ENCODE assay signal across 26 mouse cellular contexts in genomic region chr19:14798417-14798816, GRCm38 (mm10).
A peak's percentile ranks its signal among the peaks of the same experiment; 100 is the strongest.
DNase-seq lines count a peak whose midpoint lies in the region; ATAC-seq and TF ChIP-seq lines count a peak whose summit lies in the region.
"Had no signal": no experiment of that assay in that cellular context is flagged by ENCODE, and none has a peak within 500 bp of the region (broad histone marks: within the 10 kb centered on the region; RNA-seq: fewer than 3 reads in every experiment).

No protein-coding gene starts in this region.

- no peak overlapping the region for H3K4me3 ChIP-seq in forebrain, postnatal 0 days (ENCODE audit: low read depth, low read length)
- no peak overlapping the region for H3K4me3 ChIP-seq in forebrain, embryonic 13.5 days
- no peak overlapping the region for H3K4me3 ChIP-seq in midbrain, embryonic 10.5 days
- H3K4me3 ChIP-seq in midbrain, embryonic 16.5 days (ENCODE audit: low read depth, low read length), result no peak overlapping the region
- no peak overlapping the region for H3K4me3 ChIP-seq in neural tube, embryonic 11.5 days (ENCODE audit: low read depth, low read length)
- H3K4me3 ChIP-seq in neural tube, embryonic 15.5 days (replicated peaks), result no peak overlapping the region
- H3K4me3 ChIP-seq: embryonic facial prominence, embryonic 10.5 days; embryonic facial prominence, embryonic 13.5 days; erythroblast, embryonic 14.5 days; forebrain, embryonic 12.5 days; gastrocnemius, adult 2 months; heart, embryonic 10.5 days; heart, embryonic 13.5 days had no signal

- peaks cover 8% of the 10 kb centered on the region for H3K27me3 ChIP-seq in forebrain, postnatal 0 days (ENCODE audit: insufficient read depth, low read length)
- H3K27me3 ChIP-seq in forebrain, embryonic 13.5 days, result peaks cover 15% of the 10 kb centered on the region; the same call in 1 of the 2 replicates
- H3K27me3 ChIP-seq in midbrain, embryonic 10.5 days (ENCODE audit: low read depth, poor library complexity, severe bottlenecking), result peaks cover 66% of the 10 kb centered on the region
- no peaks in the 10 kb centered on the region for H3K27me3 ChIP-seq in midbrain, embryonic 16.5 days (ENCODE audit: control insufficient read depth, insufficient read depth, low read depth, low read length)
- H3K27me3 ChIP-seq in neural tube, embryonic 11.5 days (ENCODE audit: control insufficient read depth, insufficient read depth, low read length), result no peaks in the 10 kb centered on the region
- H3K27me3 ChIP-seq in neural tube, embryonic 15.5 days (replicated peaks), result peaks cover 2% of the 10 kb centered on the region; the same call in 1 of the 2 replicates
- H3K27me3 ChIP-seq: embryonic facial prominence, embryonic 13.5 days had no signal

- DNase-seq in forebrain, postnatal 0 days, result no peak
- peak; percentile 22 for DNase-seq in midbrain, embryonic 10.5 days (ENCODE audit: low spot score)
- peak; percentile 20 for DNase-seq in neural tube, embryonic 11.5 days (ENCODE audit: low spot score)
- DNase-seq in kidney, adult 18-20 months, result no peak
- DNase-seq: adrenal gland, adult 2 months; adrenal gland, postnatal 14 days; cerebellum, adult 11-12 months; cerebellum, adult 8-10 months; cerebellum, postnatal 10 days; cerebellum, postnatal 36 days; embryo, embryonic 11 days; gastrocnemius, adult 2 months; gastrocnemius, postnatal 14 days; heart, adult 18-20 months; heart, postnatal 14 days; heart, postnatal 4 days had no signal

- 0 out of 2 replicates have a peak, but pooled peaks have one; percentile 5 for ATAC-seq in forebrain, postnatal 0 days
- no peak for ATAC-seq in forebrain, embryonic 13.5 days
- no peak for ATAC-seq in midbrain, embryonic 16.5 days
- no peak for ATAC-seq in neural tube, embryonic 11.5 days (ENCODE audit: insufficient read depth, low FRiP score, low TSS enrichment)
- no peak for ATAC-seq in neural tube, embryonic 15.5 days (ENCODE audit: low FRiP score)
- ATAC-seq: hindbrain, embryonic 16.5 days had no signal

- H3K4me1 ChIP-seq in forebrain, postnatal 0 days (ENCODE audit: insufficient read depth), result peaks cover 8% of the 10 kb centered on the region; the same call in 1 of the 2 replicates
- H3K4me1 ChIP-seq in forebrain, embryonic 13.5 days, result peaks cover 11% of the 10 kb centered on the region; the same call in 1 of the 2 replicates
- H3K4me1 ChIP-seq in midbrain, embryonic 10.5 days, result peaks cover 25% of the 10 kb centered on the region
- H3K4me1 ChIP-seq in midbrain, embryonic 16.5 days (ENCODE audit: control insufficient read depth, insufficient read depth, low read length), result peaks cover 9% of the 10 kb centered on the region
- no peaks in the 10 kb centered on the region for H3K4me1 ChIP-seq in neural tube, embryonic 11.5 days (ENCODE audit: control insufficient read depth, insufficient read depth, low read length)
- 0 out of 2 replicates have a peak, but pooled peaks cover 5% of the 10 kb centered on the region for H3K4me1 ChIP-seq in neural tube, embryonic 15.5 days

- H3K27ac ChIP-seq in forebrain, postnatal 0 days (ENCODE audit: low read depth, low read length), result no peak overlapping the region
- H3K27ac ChIP-seq in forebrain, embryonic 13.5 days, result no peak overlapping the region
- H3K27ac ChIP-seq in midbrain, embryonic 10.5 days (replicated peaks), result no peak overlapping the region
- H3K27ac ChIP-seq in midbrain, embryonic 16.5 days (ENCODE audit: low read length), result no peak overlapping the region
- no peak overlapping the region for H3K27ac ChIP-seq in neural tube, embryonic 11.5 days (ENCODE audit: low read depth, low read length)
- H3K27ac ChIP-seq in neural tube, embryonic 15.5 days (replicated peaks), result no peak overlapping the region
- H3K27ac ChIP-seq: embryonic facial prominence, embryonic 10.5 days; embryonic facial prominence, embryonic 13.5 days; forebrain, embryonic 12.5 days; gastrocnemius, adult 2 months; heart, embryonic 10.5 days; heart, embryonic 13.5 days had no signal

- H3K9ac ChIP-seq in forebrain, postnatal 0 days, result no peak overlapping the region
- no peak overlapping the region for H3K9ac ChIP-seq in forebrain, embryonic 13.5 days
- no peak overlapping the region for H3K9ac ChIP-seq in midbrain, embryonic 16.5 days (ENCODE audit: low read depth, low read length)
- H3K9ac ChIP-seq in neural tube, embryonic 11.5 days (ENCODE audit: low read length), result no peak overlapping the region
- H3K9ac ChIP-seq in neural tube, embryonic 15.5 days (replicated peaks), result no peak overlapping the region
- H3K9ac ChIP-seq: embryonic facial prominence, embryonic 13.5 days; forebrain, embryonic 12.5 days; heart, embryonic 13.5 days had no signal

- no peaks in the 10 kb centered on the region for H3K36me3 ChIP-seq in forebrain, postnatal 0 days (ENCODE audit: insufficient read depth)
- no peaks in the 10 kb centered on the region for H3K36me3 ChIP-seq in forebrain, embryonic 13.5 days (ENCODE audit: poor library complexity, severe bottlenecking)
- H3K36me3 ChIP-seq in midbrain, embryonic 10.5 days, result no peaks in the 10 kb centered on the region
- no peaks in the 10 kb centered on the region for H3K36me3 ChIP-seq in midbrain, embryonic 16.5 days (ENCODE audit: control insufficient read depth, insufficient read depth, low read length)
- no peaks in the 10 kb centered on the region for H3K36me3 ChIP-seq in neural tube, embryonic 11.5 days (ENCODE audit: control insufficient read depth, insufficient read depth, low read length)
- H3K36me3 ChIP-seq in neural tube, embryonic 15.5 days, result no peaks in the 10 kb centered on the region
- H3K36me3 ChIP-seq: embryonic facial prominence, embryonic 10.5 days; embryonic facial prominence, embryonic 13.5 days; forebrain, embryonic 12.5 days; heart, embryonic 10.5 days; heart, embryonic 13.5 days had no signal

- TF ChIP-seq CTCF in forebrain, postnatal 0 days (IDR thresholded peaks at IDR 0.05; ENCODE audit: low read depth), result no peak

- no peak overlapping the region for H3K4me2 ChIP-seq in forebrain, postnatal 0 days (ENCODE audit: low read depth)
- H3K4me2 ChIP-seq in forebrain, embryonic 13.5 days, result no peak overlapping the region
- H3K4me2 ChIP-seq in midbrain, embryonic 16.5 days (ENCODE audit: low read length), result no peak overlapping the region
- no peak overlapping the region for H3K4me2 ChIP-seq in neural tube, embryonic 11.5 days (ENCODE audit: low read depth)
- H3K4me2 ChIP-seq in neural tube, embryonic 15.5 days, result no peak overlapping the region
- H3K4me2 ChIP-seq: embryonic facial prominence, embryonic 13.5 days; forebrain, embryonic 12.5 days; heart, embryonic 13.5 days had no signal

- WGBS in forebrain, postnatal 0 days, result 79% methylated on average over 7 of the region's 7 CpGs
- whole genome bisulfite sequencing in forebrain, embryonic 13.5 days, result 80% methylated on average over 7 of the region's 7 CpGs
- WGBS in midbrain, embryonic 10.5 days, result 76% methylated on average over 7 of the region's 7 CpGs
- WGBS in midbrain, embryonic 16.5 days, result 77% methylated on average over 7 of the region's 7 CpGs
- WGBS in neural tube, embryonic 11.5 days, result 87% methylated on average over 7 of the region's 7 CpGs
- 73% methylated on average over 7 of the region's 7 CpGs for WGBS in neural tube, embryonic 15.5 days

- H3K9me3 ChIP-seq in forebrain, postnatal 0 days (ENCODE audit: low read length), result no peaks in the 10 kb centered on the region
- H3K9me3 ChIP-seq in forebrain, embryonic 13.5 days (replicated peaks), result no peaks in the 10 kb centered on the region
- no peaks in the 10 kb centered on the region for H3K9me3 ChIP-seq in midbrain, embryonic 10.5 days (replicated peaks)
- no peaks in the 10 kb centered on the region for H3K9me3 ChIP-seq in midbrain, embryonic 16.5 days (replicated peaks; ENCODE audit: control insufficient read depth, low read length, poor library complexity, severe bottlenecking)
- no peaks in the 10 kb centered on the region for H3K9me3 ChIP-seq in neural tube, embryonic 11.5 days (ENCODE audit: control insufficient read depth, low read length)
- H3K9me3 ChIP-seq in neural tube, embryonic 15.5 days (replicated peaks), result no peaks in the 10 kb centered on the region
- H3K9me3 ChIP-seq: embryonic facial prominence, embryonic 10.5 days; embryonic facial prominence, embryonic 13.5 days; forebrain, embryonic 12.5 days; heart, embryonic 10.5 days; heart, embryonic 13.5 days had no signal

Comparison
In these comparisons a context has a peak if more than half of its experiments do, and no peak if none do; other contexts are left out.
1. DNase-seq: peak in midbrain, embryonic 10.5 days (single experiment) and neural tube, embryonic 11.5 days (single experiment); none in forebrain, postnatal 0 days (single experiment) and kidney, adult 18-20 months (single experiment).